Mouse (Mus musculus): ENCODE results near the gene Nxn.

GRCm38 (mm10) chr11:76361422-76361821, 37.5 kb downstream of the Nxn start:
- TF ChIP-seq CTCF (IDR thresholded peaks at IDR 0.05; ENCODE audit: low read depth), result no peak
- no peak for TF ChIP-seq EP300 (IDR thresholded peaks at IDR 0.05; ENCODE audit: low read depth)
